Mouse (Mus musculus): ENCODE measurements at regions not wholly inside any gene's neighbourhood (a gene's known extent, or its start where the extent isn't known, plus 50 kb on each side); places are given as distances from the start of the nearest gene placed in this dataset.

- TF ChIP-seq CTCF (conservative IDR thresholded peaks at IDR 0.05; ENCODE audit: low read length): no peak
- TF ChIP-seq NANOG (IDR thresholded peaks at IDR 0.05; ENCODE audit: borderline replicate concordance, low read length): no peak
- no peak for TF ChIP-seq POU5F1 (IDR thresholded peaks at IDR 0.05; ENCODE audit: borderline replicate concordance, low read length)
Observed at GRCm38 (mm10) chr13:44389696-44390095, 339.6 kb upstream of the Jarid2 start.

Data from E14TG2a.4 (cell line).